Mouse (Mus musculus) thymus, adult 2 months (tissue): ENCODE measurements around the gene Tex26.

Experiments used
- CTCF ChIP-seq: fragments of 200-500 bp; IDR thresholded peaks from 2 replicates; pipeline ENCODE4 v1.5.1; 2012; ENCODE audit warnings: mild to moderate bottlenecking, control low read depth, low read length, moderate library complexity, borderline replicate concordance; ENCODE audit not compliant: control insufficient read depth, poor library complexity, insufficient read depth; ENCODE audit errors: extremely low read depth
- POLR2A ChIP-seq: fragments of 200-500 bp; IDR thresholded peaks from 2 replicates; pipeline ENCODE4 v1.6.1; 2012; ENCODE audit warnings: mild to moderate bottlenecking, low read length, control low read depth, moderate library complexity; ENCODE audit not compliant: control insufficient read depth, poor library complexity, insufficient read depth; ENCODE audit errors: extremely low read depth

GRCm38 (mm10) chr5:149404710-149405109, 34.8 kb upstream of the Tex26 start:
- no peak for TF ChIP-seq POLR2A
- no peak for TF ChIP-seq CTCF
